Mouse (Mus musculus) embryonic facial prominence, embryonic 15.5 days (tissue): Measurements from ENCODE around the gene Gm38392. TPM values are rescaled to one million over a fixed set of nuclear protein-coding genes. Genes with fewer than 3 reads are reported as not detected.

Experiments used
- ATAC-seq: fragments of 200-750 bp; cut with Nextera tagmentation; 2 replicates; pipeline ENCODE4 v1.8.0; 2017; ENCODE audit warnings: low read depth, moderate TSS enrichment; ENCODE audit not compliant: insufficient number of reproducible peaks, low FRiP score, low TSS enrichment
- H3K27ac ChIP-seq: fragments of 300-500 bp; sonication (generic); replicated peaks from 2 replicates; pipeline ENCODE4 v1.5.1; 2015; ENCODE audit warnings: mild to moderate bottlenecking, inconsistent platforms
- H3K27me3 ChIP-seq: fragments of 300-500 bp; sonication (generic); 2 replicates; pipeline ENCODE4 v1.6.1; 2015; ENCODE audit warnings: inconsistent platforms
- H3K36me3 ChIP-seq: fragments of 300-500 bp; sonication (generic); 2 replicates; pipeline ENCODE4 v1.6.1; 2015; ENCODE audit warnings: mild to moderate bottlenecking, inconsistent platforms
- H3K4me1 ChIP-seq: fragments of 300-500 bp; sonication (generic); 2 replicates; pipeline ENCODE4 v1.6.1; 2015; ENCODE audit warnings: inconsistent platforms
- H3K4me2 ChIP-seq: fragments of 300-500 bp; sonication (generic); replicated peaks from 2 replicates; pipeline ENCODE4 v1.6.1; 2015; ENCODE audit warnings: mild to moderate bottlenecking, inconsistent platforms
- H3K4me3 ChIP-seq: fragments of 300-500 bp; sonication (generic); replicated peaks from 2 replicates; pipeline ENCODE4 v1.5.1; 2015; ENCODE audit warnings: mild to moderate bottlenecking, inconsistent platforms
- H3K9ac ChIP-seq: fragments of 300-500 bp; sonication (generic); 2 replicates; pipeline ENCODE4 v1.6.1; 2015; ENCODE audit warnings: inconsistent platforms
- H3K9me3 ChIP-seq: fragments of 300-500 bp; sonication (generic); replicated peaks from 2 replicates; pipeline ENCODE4 v1.6.1; 2016; ENCODE audit warnings: inconsistent platforms
- WGBS: fragments of 180-500 bp; shearing (Covaris S2); methylation state at CpG from one replicate; pipeline ENCODE4 v1.1.7; 2015; 5-methylcytosine and 5-hydroxymethylcytosine counted together
- polyA plus RNA-seq: library from polyadenylated mRNA; unstranded; fragments of >200 nt; fragmentation: Nextera tagmentation; extraction: Ambion mirVana; gene quantifications from 2 replicates; pipeline ENCODE4 v1.2.1, GENCODE M21; 2015

Gm38392 gene
- polyA plus RNA-seq, 1 experiment from 2014 or later, result 0.60 TPM

DNA sequence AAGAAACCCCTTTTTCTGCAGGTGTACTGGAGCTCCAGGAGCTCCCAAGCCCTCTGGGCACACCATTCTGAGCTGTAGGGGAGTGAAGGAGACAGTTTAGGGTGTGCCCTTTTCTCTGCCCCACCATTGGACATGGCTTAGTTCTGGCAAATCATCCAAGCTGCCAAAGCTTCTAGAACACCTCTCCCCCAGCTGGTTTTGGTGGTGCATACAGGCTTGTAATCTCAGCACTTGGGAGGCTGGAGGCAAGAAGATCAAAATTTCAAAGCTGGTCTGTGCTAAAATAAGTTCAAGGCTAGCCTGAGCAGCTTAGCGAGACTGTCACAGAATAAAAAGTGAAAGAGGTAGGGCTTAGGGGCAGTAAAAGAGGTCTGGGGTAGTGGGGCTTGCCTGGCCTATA lies 74.7 kb downstream of the Gm38392 start:
- no peaks in the 10 kb centered on the region for H3K36me3 ChIP-seq
- 7% methylated on average over 1 of the region's 1 CpGs for WGBS
- ATAC-seq, result no peak
- no peak overlapping the region for H3K27ac ChIP-seq
- no peak overlapping the region for H3K9ac ChIP-seq
- no peak overlapping the region for H3K4me2 ChIP-seq
- H3K27me3 ChIP-seq, result peaks cover 98% of the 10 kb centered on the region
- peaks cover 21% of the 10 kb centered on the region for H3K4me1 ChIP-seq
- no peaks in the 10 kb centered on the region for H3K9me3 ChIP-seq
- no peak overlapping the region for H3K4me3 ChIP-seq

DNA sequence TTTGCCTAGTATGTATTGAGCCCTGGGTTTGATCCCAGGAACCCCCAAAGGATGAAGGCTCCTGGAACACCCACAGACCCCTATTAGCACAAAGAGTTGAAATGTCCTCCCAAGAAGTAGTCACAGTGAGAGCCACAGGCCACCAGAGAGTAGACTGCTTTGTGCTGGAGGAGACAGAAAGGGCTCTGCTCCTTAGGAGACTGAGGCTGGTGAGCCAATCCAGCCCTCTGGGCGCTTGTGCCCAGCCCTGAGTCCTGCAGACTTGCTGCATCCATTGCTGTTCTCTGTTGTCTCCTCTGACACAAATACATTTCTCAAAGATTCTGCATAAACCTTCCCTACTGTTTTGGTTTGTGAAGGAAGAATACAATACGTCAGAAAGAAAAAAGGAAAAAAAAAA lies 76.1 kb downstream of the Gm38392 start:
- no peaks in the 10 kb centered on the region for H3K9me3 ChIP-seq
- H3K4me2 ChIP-seq, result no peak overlapping the region
- no peaks in the 10 kb centered on the region for H3K36me3 ChIP-seq
- 3% methylated on average over 2 of the region's 2 CpGs for WGBS
- no peak overlapping the region for H3K9ac ChIP-seq
- peaks cover 17% of the 10 kb centered on the region for H3K4me1 ChIP-seq
- H3K4me3 ChIP-seq, result no peak overlapping the region
- H3K27ac ChIP-seq, result no peak overlapping the region
- peaks cover 98% of the 10 kb centered on the region for H3K27me3 ChIP-seq
- no peak for ATAC-seq

DNA sequence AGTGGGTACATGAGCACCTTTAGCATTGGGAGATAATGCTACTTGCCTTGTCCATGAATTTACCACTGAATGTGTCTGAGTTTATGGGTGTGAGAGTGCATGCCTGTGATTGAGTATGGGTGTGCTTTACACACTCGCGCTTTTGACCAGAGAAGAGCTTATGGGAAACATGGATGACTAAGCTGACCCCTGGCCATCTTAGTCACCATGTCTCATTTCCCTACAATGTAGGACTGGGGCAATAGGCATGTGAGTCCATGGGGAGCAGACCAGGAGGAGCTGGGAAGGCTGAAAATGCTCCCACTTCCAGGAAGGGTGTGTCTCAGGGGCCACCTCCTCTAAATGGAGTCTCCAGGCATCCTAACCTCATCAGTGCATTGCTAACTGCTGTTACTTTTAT lies 76.9 kb downstream of the Gm38392 start:
- WGBS, result 12% methylated on average over 2 of the region's 2 CpGs
- Histone ChIP-seq H3K9me3 (no peaks in the 10 kb centered on the region), H3K4me1 (peaks cover 9% of the 10 kb centered on the region), H3K27me3 (peaks cover 98% of the 10 kb centered on the region), H3K4me3 (no peak overlapping the region), H3K9ac (no peak overlapping the region), H3K4me2 (no peak overlapping the region), H3K27ac (no peak overlapping the region), H3K36me3 (no peaks in the 10 kb centered on the region)
- ATAC-seq, result no peak

DNA sequence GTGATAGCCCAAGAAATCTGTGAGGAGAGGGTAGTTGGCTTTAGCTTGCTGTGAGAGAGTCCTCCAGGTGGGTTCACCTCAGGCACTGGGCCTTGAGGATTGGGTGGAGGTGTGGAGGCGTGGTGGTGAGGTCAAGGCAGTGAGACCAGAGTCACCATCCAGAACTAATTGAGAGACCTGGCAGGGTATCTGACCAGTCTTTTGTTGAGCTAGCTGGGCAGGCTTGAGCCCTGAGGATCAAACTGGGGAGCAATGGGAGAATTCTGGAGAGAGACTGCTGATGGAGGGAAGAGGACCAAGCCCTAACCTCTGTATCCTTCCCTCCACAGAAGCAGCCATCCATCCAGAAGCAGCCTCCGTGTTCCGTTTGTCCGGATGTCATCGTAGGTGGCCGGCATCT lies 77.7 kb downstream of the Gm38392 start:
- Histone ChIP-seq H3K27ac (no peak overlapping the region), H3K36me3 (no peaks in the 10 kb centered on the region), H3K27me3 (peaks cover 98% of the 10 kb centered on the region), H3K9ac (no peak overlapping the region), H3K9me3 (no peaks in the 10 kb centered on the region), H3K4me2 (no peak overlapping the region), H3K4me3 (no peak overlapping the region), H3K4me1 (peaks cover 1% of the 10 kb centered on the region)
- 1% methylated on average over 6 of the region's 6 CpGs for WGBS
- ATAC-seq, result no peak

DNA sequence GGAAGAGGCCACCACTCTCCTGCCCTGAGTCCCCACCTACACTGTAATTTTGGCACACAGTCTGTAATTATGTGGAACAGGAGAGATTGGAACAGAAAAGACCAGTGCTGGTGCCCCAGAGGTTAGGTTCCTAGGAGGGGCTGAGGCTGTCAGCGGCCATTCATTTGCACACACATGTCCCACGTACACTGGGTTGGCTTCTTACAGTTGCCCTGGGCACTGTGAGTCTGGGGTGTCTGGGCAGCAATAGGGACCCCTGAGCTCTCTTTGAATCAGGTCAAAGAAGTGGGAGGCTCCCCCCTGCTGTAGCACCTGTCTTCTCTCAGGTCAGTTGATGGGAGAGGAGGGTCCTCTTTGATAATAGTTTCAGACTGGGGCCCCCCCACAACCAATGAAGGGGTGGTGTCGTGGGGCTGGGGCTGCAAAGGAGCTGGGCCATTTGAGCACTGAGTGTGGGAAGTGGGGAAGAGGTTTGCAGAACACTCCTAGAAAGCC lies 78.7 kb downstream of the Gm38392 start:
- H3K4me2 ChIP-seq, result no peak overlapping the region
- no peaks in the 10 kb centered on the region for H3K4me1 ChIP-seq
- ATAC-seq, result no peak
- WGBS, result 9% methylated on average over 3 of the region's 3 CpGs
- H3K4me3 ChIP-seq, result no peak overlapping the region
- no peak overlapping the region for H3K9ac ChIP-seq
- H3K27ac ChIP-seq, result no peak overlapping the region
- H3K36me3 ChIP-seq, result no peaks in the 10 kb centered on the region
- no peaks in the 10 kb centered on the region for H3K9me3 ChIP-seq
- peaks cover 98% of the 10 kb centered on the region for H3K27me3 ChIP-seq

DNA sequence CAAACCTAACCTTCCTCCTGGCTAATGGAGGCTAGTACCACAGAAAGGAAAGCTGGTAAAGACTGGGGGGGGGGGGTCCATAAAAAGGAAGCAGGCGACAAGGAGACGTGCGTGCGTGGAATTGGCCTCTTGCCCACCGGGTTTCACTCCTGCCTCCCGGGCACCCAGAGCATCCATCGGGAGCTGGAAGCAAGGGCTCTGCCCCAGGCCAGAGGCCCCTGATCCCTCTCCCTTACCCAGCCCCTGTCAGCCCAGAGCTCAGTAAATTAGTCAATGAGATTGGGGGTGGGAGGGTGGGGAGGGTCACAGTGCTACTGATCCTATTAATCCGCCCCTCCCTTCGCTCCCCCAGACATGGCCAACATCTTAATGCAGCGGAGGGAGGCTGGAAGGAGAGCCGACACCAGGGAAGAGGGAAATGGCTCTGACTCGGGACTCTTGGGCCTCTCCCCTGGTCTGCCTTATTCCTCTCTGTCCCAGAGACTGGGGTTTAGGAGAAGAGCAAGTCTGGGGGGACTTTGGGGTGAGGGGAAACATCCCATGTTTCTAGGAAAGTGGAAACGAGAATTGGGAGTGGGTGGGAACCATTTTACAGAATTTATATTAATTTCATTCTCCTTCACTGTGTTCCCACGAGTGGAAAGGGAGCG lies 79.4 kb downstream of the Gm38392 start:
- Histone ChIP-seq H3K4me2 (no peak overlapping the region), H3K4me1 (no peaks in the 10 kb centered on the region), H3K9me3 (no peaks in the 10 kb centered on the region), H3K27me3 (peaks cover 99% of the 10 kb centered on the region), H3K36me3 (no peaks in the 10 kb centered on the region), H3K4me3 (no peak overlapping the region), H3K9ac (no peak overlapping the region), H3K27ac (no peak overlapping the region)
- WGBS, result 2% methylated on average over 15 of the region's 15 CpGs
- no peak for ATAC-seq

DNA sequence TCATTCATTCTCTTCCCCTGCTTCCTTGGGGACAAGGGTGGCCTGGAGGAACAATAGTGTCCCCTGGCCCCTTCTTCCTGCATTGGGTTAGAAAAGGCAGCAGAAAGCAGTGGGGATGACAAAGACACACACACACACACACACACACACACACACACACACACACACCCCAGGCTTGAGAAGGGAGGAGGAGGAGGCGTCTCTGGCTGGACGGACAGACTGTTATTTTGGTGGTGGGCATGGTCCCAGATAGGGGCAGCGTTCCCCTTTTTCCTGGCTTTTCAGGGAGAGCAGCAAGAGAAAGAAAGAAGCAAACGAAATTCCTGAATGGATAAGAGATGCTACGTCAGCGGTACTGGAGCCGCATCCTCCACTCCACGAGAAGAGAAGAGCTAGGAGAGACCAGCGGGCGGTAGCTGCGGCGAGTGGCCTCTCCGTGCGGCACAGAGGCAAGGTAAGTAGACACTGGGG lies 80.1 kb downstream of the Gm38392 start:
- Histone ChIP-seq H3K4me3 (no peak overlapping the region), H3K36me3 (no peaks in the 10 kb centered on the region), H3K4me2 (no peak overlapping the region), H3K9me3 (no peaks in the 10 kb centered on the region), H3K27ac (no peak overlapping the region), H3K9ac (no peak overlapping the region), H3K27me3 (peaks cover 99% of the 10 kb centered on the region), H3K4me1 (no peaks in the 10 kb centered on the region)
- ATAC-seq, result no peak
- WGBS, result 3% methylated on average over 14 of the region's 14 CpGs

DNA sequence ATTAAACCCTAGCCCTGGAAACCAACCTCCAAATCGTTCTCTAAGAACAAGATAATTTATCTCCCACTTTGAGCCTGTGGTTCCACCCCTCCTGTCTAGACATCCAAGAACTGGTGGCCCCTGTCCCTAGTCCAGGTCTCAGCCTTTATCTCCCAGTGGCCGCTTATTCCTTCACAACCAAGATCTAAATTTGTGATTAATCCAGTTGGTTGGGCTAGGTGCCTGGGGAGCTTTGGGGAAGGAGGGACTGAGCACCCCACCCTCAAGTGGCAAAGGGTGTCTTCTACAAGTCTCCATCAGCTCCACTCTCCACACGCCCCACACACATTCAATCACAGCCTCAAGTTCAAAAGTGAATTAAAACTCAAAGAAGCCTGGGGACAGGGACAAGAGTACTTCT lies 80.5 kb downstream of the Gm38392 start:
- Histone ChIP-seq H3K27me3 (peaks cover 99% of the 10 kb centered on the region), H3K9ac (no peak overlapping the region), H3K4me2 (no peak overlapping the region), H3K27ac (no peak overlapping the region), H3K4me1 (no peaks in the 10 kb centered on the region), H3K4me3 (no peak overlapping the region), H3K36me3 (no peaks in the 10 kb centered on the region), H3K9me3 (no peaks in the 10 kb centered on the region)
- 8% methylated on average over 3 of the region's 3 CpGs for WGBS
- no peak for ATAC-seq

DNA sequence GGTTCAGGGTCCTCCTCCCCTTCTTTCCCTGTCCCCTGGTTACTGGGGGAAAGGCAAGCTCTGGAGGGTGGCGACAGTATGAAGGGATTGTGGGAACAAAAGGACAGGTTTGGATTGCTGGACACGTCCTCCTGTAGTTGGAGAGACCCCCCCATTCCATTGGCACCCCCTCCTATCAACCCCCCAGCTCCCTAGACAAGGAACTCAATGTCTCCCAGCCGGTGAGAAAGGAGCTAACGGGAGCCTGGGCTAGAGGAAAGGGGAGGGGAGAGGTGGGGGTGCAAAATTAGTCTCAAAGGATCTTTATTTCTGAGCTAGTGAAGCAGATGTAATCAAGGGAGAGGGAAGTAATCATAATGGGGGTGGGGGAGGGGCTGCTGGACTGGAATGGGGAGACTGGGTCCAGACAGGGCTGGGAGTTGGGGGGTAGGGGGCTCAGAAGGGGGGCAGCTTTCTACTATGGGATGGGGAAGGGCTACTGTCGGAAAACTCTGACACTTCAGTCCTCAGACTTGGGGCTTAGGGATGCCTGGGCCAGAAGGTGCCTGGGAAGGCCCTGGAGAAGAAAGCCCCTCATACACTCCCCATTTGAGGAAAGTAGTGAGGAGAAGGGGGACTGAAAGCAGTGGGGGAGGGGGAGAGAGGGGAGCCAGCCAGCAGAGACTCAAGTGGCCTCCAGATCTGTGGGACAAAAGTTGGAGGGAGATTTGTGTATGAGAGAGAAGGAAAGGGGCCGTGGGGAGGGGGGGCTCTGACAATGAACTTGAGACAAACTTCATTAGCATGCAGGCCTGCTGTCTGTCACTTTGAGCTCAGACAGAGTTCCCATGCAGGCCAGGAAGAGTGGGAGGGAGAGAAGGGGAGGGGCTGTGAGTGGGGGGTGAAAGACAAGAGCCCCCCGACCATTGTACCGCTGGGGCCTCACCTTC lies 81.2 kb downstream of the Gm38392 start:
- H3K9ac ChIP-seq, result no peak overlapping the region
- no peak; the same call in 1 of the 2 replicates for ATAC-seq
- 4% methylated on average over 8 of the region's 8 CpGs for WGBS

DNA sequence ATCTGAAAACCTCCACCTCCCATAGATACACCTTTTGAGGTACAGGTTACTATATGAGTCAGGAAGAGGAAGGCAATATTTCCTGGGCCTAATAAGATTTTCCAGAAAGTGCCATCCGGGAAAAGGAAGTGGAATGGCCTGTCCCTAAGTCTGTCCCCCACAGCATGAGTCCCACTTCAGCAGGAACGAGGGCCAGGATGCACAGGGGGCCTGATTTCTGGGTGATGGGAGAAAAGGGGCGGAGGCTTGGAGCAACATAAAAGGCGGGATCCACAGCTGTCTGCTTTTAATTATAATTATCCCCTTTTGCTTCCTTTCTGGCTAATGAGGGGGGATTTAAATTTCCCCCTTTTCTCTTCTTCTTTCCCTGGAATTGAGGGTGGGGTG lies 81.8 kb downstream of the Gm38392 start:
- H3K4me1 ChIP-seq, result peaks cover 10% of the 10 kb centered on the region
- no peak overlapping the region for H3K4me2 ChIP-seq
- no peak overlapping the region for H3K27ac ChIP-seq
- ATAC-seq, result no peak
- H3K9ac ChIP-seq, result no peak overlapping the region
- H3K36me3 ChIP-seq, result no peaks in the 10 kb centered on the region
- H3K27me3 ChIP-seq, result peaks cover 99% of the 10 kb centered on the region
- no peak overlapping the region for H3K4me3 ChIP-seq
- no peaks in the 10 kb centered on the region for H3K9me3 ChIP-seq
- WGBS, result 5% methylated on average over 4 of the region's 4 CpGs

More for the DNA sequence above, 81.2 kb downstream of the Gm38392 start:
- no peak overlapping the region for H3K27ac ChIP-seq
- peaks cover 99% of the 10 kb centered on the region for H3K27me3 ChIP-seq
- no peak overlapping the region for H3K4me2 ChIP-seq
- no peak overlapping the region for H3K4me3 ChIP-seq
- H3K9me3 ChIP-seq, result no peaks in the 10 kb centered on the region
- peaks cover 3% of the 10 kb centered on the region for H3K4me1 ChIP-seq
- no peaks in the 10 kb centered on the region for H3K36me3 ChIP-seq

DNA sequence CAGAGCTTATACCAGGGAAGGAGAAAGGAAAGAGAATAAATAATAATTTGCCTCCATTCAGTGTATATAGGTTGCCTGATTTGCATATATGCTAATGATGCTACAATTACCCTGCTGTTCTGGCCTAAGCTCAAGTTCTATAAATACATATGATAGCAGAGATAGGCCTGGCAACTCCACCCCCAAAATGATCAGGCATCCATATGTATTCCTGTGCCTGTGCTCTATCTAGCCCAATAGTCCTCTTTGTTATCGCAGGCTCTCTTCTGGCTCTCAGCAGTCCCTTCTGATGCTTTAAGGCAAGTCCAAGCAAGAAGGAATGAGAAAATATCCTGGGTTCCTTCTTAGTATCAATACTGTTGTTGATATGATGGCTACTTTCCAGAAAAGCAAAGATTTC lies 82.3 kb downstream of the Gm38392 start:
- 31% methylated on average over 1 of the region's 1 CpGs for WGBS
- Histone ChIP-seq H3K27ac (no peak overlapping the region), H3K27me3 (peaks cover 98% of the 10 kb centered on the region)

More for the DNA sequence above, 82.3 kb downstream of the Gm38392 start:
- H3K4me3 ChIP-seq, result no peak overlapping the region
- peaks cover 10% of the 10 kb centered on the region for H3K4me1 ChIP-seq
- H3K9me3 ChIP-seq, result no peaks in the 10 kb centered on the region
- H3K9ac ChIP-seq, result no peak overlapping the region
- H3K4me2 ChIP-seq, result no peak overlapping the region
- ATAC-seq, result no peak
- H3K36me3 ChIP-seq, result no peaks in the 10 kb centered on the region
